Mouse (Mus musculus): ENCODE measurements around the gene Cox7c.
"Not testable (repeated sequence)": the region's sequence is repeated elsewhere in the genome, so short reads cannot be mapped to it uniquely, and the experiment has no call there.

Gene Cox7c

GRCm38 (mm10) chr13:86046254-86046951 is at the start of gene Cox7c:
Gene Cox7c, minus strand, starts transcription at chr13:86046904.
- peak; percentile 88 for DNase-seq (ENCODE audit: low spot score)

GRCm38 (mm10) chr13:86068011-86068724 is 21.5 kb upstream of the Cox7c start:
- DNase-seq (ENCODE audit: low spot score), result no peak

DNA sequence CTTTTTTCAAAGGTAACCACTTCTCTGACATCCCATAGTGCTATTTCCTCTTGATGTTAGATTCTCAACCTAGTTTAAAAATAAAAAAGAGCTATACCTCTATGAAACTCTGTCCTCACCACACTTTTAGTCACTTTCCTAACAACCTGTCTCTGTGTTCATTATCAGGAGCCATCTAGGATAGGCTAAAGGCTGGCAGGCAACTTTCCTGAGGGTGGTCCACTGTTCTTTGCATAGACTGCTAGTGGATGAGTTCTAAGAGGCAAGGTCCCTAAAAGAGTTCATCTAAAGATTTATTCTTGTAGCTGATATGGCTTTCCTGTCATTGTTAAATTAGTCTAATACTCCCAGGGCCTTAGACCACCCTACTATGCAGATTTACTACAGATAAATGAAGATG is 20.8 kb upstream of the Cox7c start:
- DNase-seq (ENCODE audit: low spot score), result no peak

DNA sequence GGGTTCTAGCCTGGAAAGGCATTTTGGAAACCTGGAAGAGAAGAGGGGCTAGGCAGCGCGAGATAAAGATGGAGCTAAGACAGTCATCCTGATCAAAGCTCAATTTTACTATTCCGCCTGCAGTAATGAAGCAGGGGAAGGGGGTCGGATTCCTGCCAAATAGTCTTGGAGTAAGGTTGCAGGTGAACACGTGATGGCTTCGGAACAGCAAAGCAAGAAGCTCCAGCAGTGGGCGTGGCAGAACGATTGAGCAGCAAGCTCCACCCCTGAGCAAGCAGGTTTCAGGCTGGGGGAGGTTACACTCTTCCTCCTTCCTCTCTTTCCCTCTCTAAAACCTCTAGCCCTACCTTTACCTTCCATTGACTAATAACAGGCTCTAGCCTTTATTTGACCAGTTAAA is 7.4 kb upstream of the Cox7c start:
- not testable (repeated sequence) for DNase-seq (ENCODE audit: low spot score)

DNA sequence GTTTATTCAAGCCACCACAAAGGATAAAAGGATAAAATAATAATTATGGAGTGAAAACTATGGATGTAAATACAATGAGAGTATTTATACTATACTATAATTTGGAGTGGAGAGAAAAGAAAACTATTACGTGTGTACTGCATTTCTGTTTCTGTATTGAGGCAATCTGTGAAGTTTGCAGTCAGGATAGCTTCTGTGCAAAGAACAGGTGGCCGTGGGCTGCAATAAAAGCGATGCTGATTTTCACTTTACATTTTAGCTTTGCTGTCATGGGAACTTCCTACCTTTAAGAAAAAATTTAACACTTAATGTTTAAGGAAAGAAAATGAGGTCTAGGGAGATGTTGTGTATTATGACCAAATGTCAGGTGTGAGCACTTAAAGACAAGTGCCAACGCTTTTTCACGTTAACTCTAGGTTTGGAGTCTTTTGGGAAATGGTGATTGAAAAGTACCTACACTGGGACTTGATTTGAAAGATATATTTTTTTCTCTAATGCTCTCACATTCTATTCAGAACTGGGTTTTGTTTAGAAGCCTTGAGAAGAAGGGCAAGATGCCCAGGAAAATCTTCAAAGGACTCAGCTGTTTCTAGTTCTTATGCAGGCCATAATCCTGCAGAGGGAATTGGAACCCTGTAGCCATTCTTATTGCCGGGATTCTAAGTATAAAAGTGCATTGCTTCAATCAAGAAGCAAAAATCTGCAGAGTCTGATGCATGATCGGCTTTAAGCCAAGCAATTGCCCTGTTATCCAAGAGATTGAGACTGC is 41.6 kb downstream of the Cox7c start:
- no peak for DNase-seq (ENCODE audit: low spot score)
